Mouse (Mus musculus) liver, embryonic 16.5 days (tissue): ENCODE results near the gene Jrkl. TPM values are rescaled to one million over a fixed set of nuclear protein-coding genes. Genes with fewer than 3 reads are reported as not detected.

ENCODE experiments used
- ATAC-seq: fragments of 200-750 bp; cut with Nextera tagmentation; 2 replicates; pipeline ENCODE4 v1.8.0; 2017; ENCODE audit warnings: low read depth, mild to moderate bottlenecking, moderate number of reproducible peaks, moderate library complexity
- H3K27ac ChIP-seq: fragments of 300-500 bp; sonication (generic); 2 replicates; pipeline ENCODE4 v1.5.1; 2014; ENCODE audit warnings: mild to moderate bottlenecking, low read length
- H3K27me3 ChIP-seq: fragments of 300-500 bp; sonication (generic); 2 replicates; pipeline ENCODE4 v1.6.1; 2014; ENCODE audit warnings: low read depth, low read length, mixed read lengths; ENCODE audit not compliant: control insufficient read depth, insufficient read depth
- H3K36me3 ChIP-seq: fragments of 300-500 bp; sonication (generic); 2 replicates; pipeline ENCODE4 v1.6.1; 2014; ENCODE audit warnings: mild to moderate bottlenecking; ENCODE audit not compliant: control insufficient read depth, insufficient read depth
- H3K4me1 ChIP-seq: fragments of 300-500 bp; sonication (generic); 2 replicates; pipeline ENCODE4 v1.6.1; 2014; ENCODE audit warnings: low read depth, low read length, mixed read lengths; ENCODE audit not compliant: control insufficient read depth
- H3K4me2 ChIP-seq: fragments of 300-500 bp; sonication (generic); 2 replicates; pipeline ENCODE4 v1.6.1; 2014; ENCODE audit warnings: low read depth, low read length, mixed read lengths
- H3K4me3 ChIP-seq: fragments of 300-500 bp; sonication (generic); 2 replicates; pipeline ENCODE4 v1.5.1; 2014; ENCODE audit warnings: low read depth, mild to moderate bottlenecking, low read length
- H3K9ac ChIP-seq: fragments of 300-500 bp; sonication (generic); 2 replicates; pipeline ENCODE4 v1.6.1; 2014; ENCODE audit warnings: low read depth, low read length
- H3K9me3 ChIP-seq: fragments of 300-500 bp; sonication (generic); replicated peaks from 2 replicates; pipeline ENCODE4 v1.6.1; 2016; ENCODE audit warnings: low read length; ENCODE audit not compliant: control insufficient read depth
- WGBS: fragments of 180-500 bp; shearing (Covaris S2); extraction: QIAGEN DNeasy Blood & Tissue Kit; methylation state at CpG from one replicate; pipeline ENCODE4 v1.1.7; 2014; ENCODE audit not compliant: insufficient replicate concordance; 5-methylcytosine and 5-hydroxymethylcytosine counted together
- polyA plus RNA-seq: library from polyadenylated mRNA; unstranded; fragments of >200 nt; fragmentation: Nextera tagmentation; extraction: Ambion mirVana; gene quantifications from 2 replicates; pipeline ENCODE4 v1.2.1, GENCODE M21; 2015

Gene Jrkl
- polyA plus RNA-seq, 1 experiment from 2014 or later: 1.8 TPM

DNA sequence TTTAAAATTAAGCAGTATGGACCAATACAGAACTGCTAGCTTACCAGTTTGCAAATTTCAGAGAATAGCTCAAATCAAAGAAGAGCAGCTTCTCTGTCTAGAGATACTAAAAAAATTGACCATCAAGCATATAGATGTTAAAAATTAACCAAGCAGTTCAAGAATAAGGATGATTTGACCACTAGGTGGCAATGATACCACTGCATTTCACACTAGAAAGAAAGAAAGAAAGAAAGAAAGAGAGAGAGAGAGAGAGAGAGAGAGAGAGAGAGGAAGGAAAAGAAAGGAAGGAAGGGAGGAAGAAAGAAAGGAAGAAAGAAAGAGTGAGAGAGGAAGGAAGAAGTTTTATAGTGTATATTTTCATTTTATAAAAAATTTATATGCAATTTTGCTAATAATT, 3.3 kb downstream of the Jrkl start:
- no peaks in the 10 kb centered on the region for H3K36me3 ChIP-seq
- peaks cover 10% of the 10 kb centered on the region for H3K4me1 ChIP-seq
- no peak overlapping the region for H3K4me3 ChIP-seq
- no peak overlapping the region for H3K4me2 ChIP-seq
- H3K9me3 ChIP-seq: no peaks in the 10 kb centered on the region
- H3K27me3 ChIP-seq: no peaks in the 10 kb centered on the region
- no peak overlapping the region for H3K27ac ChIP-seq
- no peak for ATAC-seq
- H3K9ac ChIP-seq: no peak overlapping the region

DNA sequence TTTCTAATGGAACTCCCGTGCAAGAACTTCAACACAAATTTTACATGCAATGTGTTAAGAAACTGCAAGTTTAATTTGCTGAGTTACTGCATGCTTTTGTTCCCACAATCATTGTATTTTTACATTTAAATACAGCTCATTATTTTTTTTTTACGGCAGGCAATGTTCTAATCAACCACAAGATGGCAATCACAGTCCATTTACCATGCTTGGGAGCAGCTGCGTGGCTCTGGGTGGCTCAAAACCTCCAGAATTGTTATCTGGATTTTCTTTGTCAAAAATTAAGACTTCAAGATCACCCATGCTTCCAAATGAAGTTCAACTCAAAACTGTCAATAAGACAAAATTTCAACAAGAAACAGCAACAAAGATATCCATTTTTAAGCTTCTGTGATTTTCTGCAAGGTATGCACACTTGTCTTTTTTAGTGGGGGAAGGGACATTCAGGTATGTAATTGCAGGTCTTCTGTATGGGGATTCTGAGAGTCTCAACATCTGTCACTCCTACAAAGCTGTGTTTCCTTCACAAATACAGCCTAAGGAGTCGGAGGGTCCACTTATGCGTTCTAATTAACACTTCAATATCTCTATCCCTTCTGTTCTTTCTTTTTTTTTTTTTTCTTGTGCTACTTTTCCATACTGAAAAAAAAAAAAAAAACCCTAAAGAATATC, 13.9 kb downstream of the Jrkl start:
- Histone ChIP-seq H3K4me1 (no peaks in the 10 kb centered on the region), H3K27ac (no peak overlapping the region), H3K27me3 (no peaks in the 10 kb centered on the region), H3K9me3 (no peaks in the 10 kb centered on the region), H3K4me3 (no peak overlapping the region), H3K36me3 (no peaks in the 10 kb centered on the region), H3K4me2 (no peak overlapping the region), H3K9ac (no peak overlapping the region)
- 25% methylated on average over 5 of the region's 5 CpGs for WGBS
- no peak for ATAC-seq

GRCm38 (mm10) chr9:13230553-13230952, 15.1 kb downstream of the Jrkl start:
- H3K9me3 ChIP-seq: no peaks in the 10 kb centered on the region
- H3K4me1 ChIP-seq: no peaks in the 10 kb centered on the region
- H3K27ac ChIP-seq: no peak overlapping the region
- H3K4me2 ChIP-seq: no peak overlapping the region
- no peaks in the 10 kb centered on the region for H3K36me3 ChIP-seq
- no peak overlapping the region for H3K4me3 ChIP-seq
- ATAC-seq: 0 out of 2 replicates have a peak, but pooled peaks have one; percentile 30
- H3K9ac ChIP-seq: no peak overlapping the region
- H3K27me3 ChIP-seq: no peaks in the 10 kb centered on the region
- 21% methylated on average over 4 of the region's 4 CpGs for WGBS

DNA sequence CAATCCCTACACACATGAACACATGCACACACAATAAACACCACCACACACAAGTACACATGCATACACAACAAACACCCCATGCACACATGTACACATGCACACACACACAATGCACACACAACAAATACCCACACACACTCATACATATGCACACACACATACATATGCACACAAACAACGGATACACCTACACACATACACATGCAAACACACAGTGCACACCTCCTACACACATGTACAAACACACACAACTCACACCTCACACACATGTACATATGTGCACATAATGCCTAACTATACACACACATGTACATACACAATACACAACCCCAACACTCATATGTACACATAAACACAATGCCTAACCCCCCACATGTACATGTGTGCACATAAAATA, 19.8 kb downstream of the Jrkl start:
- no peaks in the 10 kb centered on the region for H3K9me3 ChIP-seq
- no peak for ATAC-seq
- no peak overlapping the region for H3K9ac ChIP-seq
- H3K27ac ChIP-seq: no peak overlapping the region
- H3K4me3 ChIP-seq: no peak overlapping the region
- H3K36me3 ChIP-seq: no peaks in the 10 kb centered on the region
- no peaks in the 10 kb centered on the region for H3K27me3 ChIP-seq
- no peaks in the 10 kb centered on the region for H3K4me1 ChIP-seq
- H3K4me2 ChIP-seq: no peak overlapping the region
- 57% methylated on average over 1 of the region's 1 CpGs for WGBS

DNA sequence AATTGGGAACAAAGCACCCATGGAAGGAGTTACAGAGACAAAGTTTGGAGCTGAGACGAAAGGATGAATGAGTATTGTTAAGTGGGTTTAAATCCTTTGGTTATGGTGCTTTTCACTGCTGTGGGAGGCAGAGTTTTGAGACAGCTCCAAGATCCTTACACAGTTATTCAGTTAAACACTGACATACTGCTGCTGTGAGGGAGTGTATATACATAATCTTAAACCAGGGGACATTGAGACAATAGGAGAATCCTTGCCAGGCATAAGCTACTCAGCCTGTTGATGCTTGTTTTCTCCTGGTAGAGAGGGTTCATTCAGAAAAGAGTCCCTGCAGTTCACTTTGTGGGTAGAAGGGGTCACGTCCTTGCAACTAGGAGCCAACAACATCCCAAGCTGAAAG, 39.3 kb downstream of the Jrkl start:
- H3K4me3 ChIP-seq: no peak overlapping the region
- no peaks in the 10 kb centered on the region for H3K36me3 ChIP-seq
- H3K4me1 ChIP-seq: no peaks in the 10 kb centered on the region; the same call in 1 of the 2 replicates
- ATAC-seq: no peak
- H3K9ac ChIP-seq: no peak overlapping the region
- H3K4me2 ChIP-seq: no peak overlapping the region
- WGBS: 52% methylated on average over 2 of the region's 2 CpGs
- H3K27ac ChIP-seq: no peak overlapping the region
- H3K9me3 ChIP-seq: no peaks in the 10 kb centered on the region
- no peaks in the 10 kb centered on the region for H3K27me3 ChIP-seq

DNA sequence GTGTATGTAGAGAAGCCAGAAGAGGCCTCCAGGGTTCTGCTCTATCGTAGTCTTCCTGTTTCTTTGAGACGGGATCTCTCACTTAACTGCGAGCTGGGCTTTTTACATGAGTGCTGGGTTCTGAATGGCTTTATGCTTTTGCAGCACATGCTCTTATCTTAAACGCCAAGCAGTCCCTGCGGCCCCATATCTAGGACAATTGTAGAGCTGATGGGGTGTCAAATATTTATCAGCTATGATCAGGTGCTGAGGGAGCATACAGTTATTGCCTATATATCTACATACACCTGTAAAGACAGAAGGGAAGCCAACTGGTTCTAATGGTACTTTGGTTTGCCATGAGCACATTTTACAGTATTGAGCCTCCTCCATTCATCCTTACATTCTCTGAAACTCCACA, 41.9 kb downstream of the Jrkl start:
- no peaks in the 10 kb centered on the region for H3K36me3 ChIP-seq
- H3K9ac ChIP-seq: no peak overlapping the region
- no peak overlapping the region for H3K27ac ChIP-seq
- no peak overlapping the region for H3K4me3 ChIP-seq
- no peaks in the 10 kb centered on the region; the same call in 1 of the 2 replicates for H3K4me1 ChIP-seq
- H3K27me3 ChIP-seq: no peaks in the 10 kb centered on the region
- ATAC-seq: peak; percentile 91
- WGBS: 34% methylated on average over 5 of the region's 5 CpGs
- 0 out of 2 replicates have a peak overlapping the region, but pooled peaks have one; percentile 6 for H3K4me2 ChIP-seq
- H3K9me3 ChIP-seq: no peaks in the 10 kb centered on the region

GRCm38 (mm10) chr9:13203109-13203508, 42.5 kb downstream of the Jrkl start:
- no peak overlapping the region for H3K4me3 ChIP-seq
- H3K4me2 ChIP-seq: no peak overlapping the region
- H3K27me3 ChIP-seq: no peaks in the 10 kb centered on the region
- H3K9ac ChIP-seq: no peak overlapping the region
- no peak overlapping the region for H3K27ac ChIP-seq
- H3K9me3 ChIP-seq: no peaks in the 10 kb centered on the region
- H3K4me1 ChIP-seq: no peaks in the 10 kb centered on the region; the same call in 1 of the 2 replicates
- WGBS: 60% methylated on average over 1 of the region's 1 CpGs
- ATAC-seq: 0 out of 2 replicates have a peak, but pooled peaks have one; percentile 7
- no peaks in the 10 kb centered on the region for H3K36me3 ChIP-seq

DNA sequence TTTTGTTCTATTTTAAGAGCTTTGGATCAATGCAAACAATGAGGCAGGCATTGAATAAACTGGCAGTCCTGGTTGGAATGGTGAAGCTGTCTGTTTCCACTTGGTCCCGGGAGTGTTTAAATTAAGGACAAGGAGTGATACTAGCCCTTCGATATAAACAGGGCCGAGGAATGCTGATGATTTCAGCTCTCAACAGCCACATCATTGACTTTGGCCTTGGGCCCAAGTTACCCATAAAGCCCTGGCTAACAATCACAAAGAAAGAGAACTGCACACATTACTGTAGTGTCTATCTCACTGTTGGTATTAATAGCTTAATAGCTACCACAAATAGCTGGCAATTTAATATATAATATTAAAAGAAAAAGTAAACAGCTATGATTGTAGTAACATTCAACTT, 45.5 kb downstream of the Jrkl start:
- H3K27ac ChIP-seq: no peak overlapping the region
- 68% methylated on average over 3 of the region's 3 CpGs for WGBS
- ATAC-seq: no peak

GRCm38 (mm10) chr9:13195762-13196161, 49.9 kb downstream of the Jrkl start:
- ATAC-seq: no peak
- Histone ChIP-seq H3K4me2 (no peak overlapping the region), H3K9me3 (no peaks in the 10 kb centered on the region), H3K27me3 (no peaks in the 10 kb centered on the region), H3K4me3 (no peak overlapping the region), H3K4me1 (no peaks in the 10 kb centered on the region), H3K27ac (no peak overlapping the region), H3K36me3 (no peaks in the 10 kb centered on the region), H3K9ac (no peak overlapping the region)
- 3% methylated on average over 7 of the region's 7 CpGs for WGBS

More for the DNA sequence above, 45.5 kb downstream of the Jrkl start:
- Histone ChIP-seq H3K27me3 (no peaks in the 10 kb centered on the region), H3K4me2 (no peak overlapping the region), H3K4me1 (no peaks in the 10 kb centered on the region; the same call in 1 of the 2 replicates), H3K9me3 (no peaks in the 10 kb centered on the region), H3K4me3 (no peak overlapping the region), H3K9ac (no peak overlapping the region), H3K36me3 (no peaks in the 10 kb centered on the region)
